Mouse (Mus musculus) urinary bladder, postnatal 25 days (tissue): ENCODE results near the gene Stk33.
"Not testable (repeated sequence)": the region's sequence is repeated elsewhere in the genome, so short reads cannot be mapped to it uniquely, and the experiment has no call there.

ENCODE experiments used
- DNase-seq: peaks from one replicate; pipeline ENCODE4 v3.0.0; 2022; ENCODE audit warnings: low spot score

Gene Stk33

GRCm38 (mm10) chr7:109438781-109439591 is at the start of gene Stk33:
Stk33 (minus strand) TSS chr7:109439081.
- DNase-seq, result peak; percentile 22

- no peak for DNase-seq
These were observed 45.3 kb upstream of the Stk33 start for GRCm38 (mm10) chr7:109484221-109484620.

- DNase-seq, result no peak
These were observed 41.9 kb upstream of the Stk33 start for GRCm38 (mm10) chr7:109480765-109481197.

GRCm38 (mm10) chr7:109477926-109478325 is 39.0 kb upstream of the Stk33 start:
- DNase-seq, result no peak

- no peak for DNase-seq
These were observed 31.8 kb upstream of the Stk33 start for GRCm38 (mm10) chr7:109470700-109471099.

GRCm38 (mm10) chr7:109468262-109468701 is 29.4 kb upstream of the Stk33 start:
- no peak for DNase-seq

- DNase-seq, result no peak
These were observed 28.7 kb upstream of the Stk33 start for GRCm38 (mm10) chr7:109467591-109467990.

- DNase-seq, result no peak
These were observed 21.8 kb upstream of the Stk33 start for GRCm38 (mm10) chr7:109460698-109461097.

GRCm38 (mm10) chr7:109456563-109456962 is 17.7 kb upstream of the Stk33 start:
- no peak for DNase-seq

- no peak for DNase-seq
These were observed 16.9 kb upstream of the Stk33 start for GRCm38 (mm10) chr7:109455748-109456147.

- DNase-seq, result no peak
These were observed 16.0 kb upstream of the Stk33 start for GRCm38 (mm10) chr7:109454856-109455255.

GRCm38 (mm10) chr7:109448060-109448459 is 9.2 kb upstream of the Stk33 start:
- no peak for DNase-seq

- peak; percentile 42 for DNase-seq
These were observed 6.1 kb upstream of the Stk33 start for GRCm38 (mm10) chr7:109445012-109445411.

- DNase-seq, result no peak
These were observed 3.9 kb upstream of the Stk33 start for GRCm38 (mm10) chr7:109442739-109443138.

- no peak for DNase-seq
These were observed 1.9 kb upstream of the Stk33 start for GRCm38 (mm10) chr7:109440697-109441269.

- DNase-seq, result no peak
These were observed 14.3 kb downstream of the Stk33 start for GRCm38 (mm10) chr7:109424422-109425159.

- no peak for DNase-seq
These were observed 16.1 kb downstream of the Stk33 start for GRCm38 (mm10) chr7:109422803-109423202.

- no peak for DNase-seq
These were observed 33.4 kb downstream of the Stk33 start for GRCm38 (mm10) chr7:109405491-109405890.

GRCm38 (mm10) chr7:109399299-109399698 is 39.6 kb downstream of the Stk33 start:
- DNase-seq, result no peak

- no peak for DNase-seq
These were observed 57.8 kb downstream of the Stk33 start for GRCm38 (mm10) chr7:109381131-109381530.

- DNase-seq, result not testable (repeated sequence)
These were observed 65.3 kb downstream of the Stk33 start for GRCm38 (mm10) chr7:109373556-109373955.

- no peak for DNase-seq
These were observed 80.3 kb downstream of the Stk33 start for GRCm38 (mm10) chr7:109358435-109359187.
